Mouse (Mus musculus): ENCODE data around the gene Fanca. TPM values are rescaled to one million over a fixed set of nuclear protein-coding genes. Genes with fewer than 3 reads are reported as not detected.
A peak's percentile ranks its signal among the peaks of the same experiment; 100 is the strongest.
"Not testable (repeated sequence)": the region's sequence is repeated elsewhere in the genome, so short reads cannot be mapped to it uniquely, and the experiment has no call there.

Gene Fanca
- polyA plus RNA-seq, 1 experiment = 37.4 TPM

GRCm38 (mm10) chr8:123243053-123243452 is 75.3 kb downstream of the Fanca start:
- TF ChIP-seq CTCF (IDR thresholded peaks at IDR 0.05; ENCODE audit: borderline replicate concordance, insufficient read depth, low read length) = peak; percentile 38; the same call in 1 of the 2 replicates
- no peak for TF ChIP-seq POLR2A (IDR thresholded peaks at IDR 0.05; ENCODE audit: low read depth, low read length)
- Histone ChIP-seq H3K4me1 (ENCODE audit: control insufficient read depth, insufficient read depth, low read length) (no peaks in the 10 kb centered on the region), H3K27ac (ENCODE audit: insufficient read depth, low read length) (no peak overlapping the region), H3K4me3 (ENCODE audit: insufficient read depth, low read length) (no peak overlapping the region)

- Histone ChIP-seq H3K4me3 (ENCODE audit: insufficient read depth, low read length) (no peak overlapping the region), H3K27ac (ENCODE audit: insufficient read depth, low read length) (no peak overlapping the region), H3K4me1 (ENCODE audit: control insufficient read depth, insufficient read depth, low read length) (no peaks in the 10 kb centered on the region)
- TF ChIP-seq POLR2A (IDR thresholded peaks at IDR 0.05; ENCODE audit: low read depth, low read length) (no peak), CTCF (IDR thresholded peaks at IDR 0.05; ENCODE audit: borderline replicate concordance, insufficient read depth, low read length) (no peak)
Measured at GRCm38 (mm10) chr8:123242107-123242923, 76.1 kb downstream of the Fanca start.

DNA sequence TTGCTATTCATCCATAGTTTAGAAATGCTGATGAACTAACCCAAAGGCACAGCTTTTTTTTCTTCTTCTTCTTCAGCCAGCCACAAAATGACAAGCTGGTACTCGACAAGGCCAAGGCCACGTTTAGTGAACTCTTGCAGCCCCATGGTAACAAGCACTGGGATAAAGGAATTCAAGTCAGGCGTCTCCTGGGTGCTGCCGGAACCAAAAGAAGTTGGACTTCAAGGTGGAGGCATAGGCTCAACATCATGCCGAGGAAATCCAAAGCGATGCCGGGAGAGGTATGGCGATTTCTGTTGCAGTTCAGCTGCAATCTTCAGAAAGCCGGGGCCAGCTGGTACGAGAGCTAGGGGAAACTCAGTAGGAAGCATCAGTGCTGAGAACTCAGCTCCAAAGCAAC is 79.0 kb downstream of the Fanca start:
- H3K27ac ChIP-seq (ENCODE audit: insufficient read depth, low read length) = no peak overlapping the region
- no peak for TF ChIP-seq POLR2A (IDR thresholded peaks at IDR 0.05; ENCODE audit: low read depth, low read length)
- TF ChIP-seq CTCF (IDR thresholded peaks at IDR 0.05; ENCODE audit: borderline replicate concordance, insufficient read depth, low read length) = no peak
- H3K4me3 ChIP-seq (ENCODE audit: insufficient read depth, low read length) = no peak overlapping the region
- peaks cover 4% of the 10 kb centered on the region; the same call in 1 of the 2 replicates for H3K4me1 ChIP-seq (ENCODE audit: control insufficient read depth, insufficient read depth, low read length)

DNA sequence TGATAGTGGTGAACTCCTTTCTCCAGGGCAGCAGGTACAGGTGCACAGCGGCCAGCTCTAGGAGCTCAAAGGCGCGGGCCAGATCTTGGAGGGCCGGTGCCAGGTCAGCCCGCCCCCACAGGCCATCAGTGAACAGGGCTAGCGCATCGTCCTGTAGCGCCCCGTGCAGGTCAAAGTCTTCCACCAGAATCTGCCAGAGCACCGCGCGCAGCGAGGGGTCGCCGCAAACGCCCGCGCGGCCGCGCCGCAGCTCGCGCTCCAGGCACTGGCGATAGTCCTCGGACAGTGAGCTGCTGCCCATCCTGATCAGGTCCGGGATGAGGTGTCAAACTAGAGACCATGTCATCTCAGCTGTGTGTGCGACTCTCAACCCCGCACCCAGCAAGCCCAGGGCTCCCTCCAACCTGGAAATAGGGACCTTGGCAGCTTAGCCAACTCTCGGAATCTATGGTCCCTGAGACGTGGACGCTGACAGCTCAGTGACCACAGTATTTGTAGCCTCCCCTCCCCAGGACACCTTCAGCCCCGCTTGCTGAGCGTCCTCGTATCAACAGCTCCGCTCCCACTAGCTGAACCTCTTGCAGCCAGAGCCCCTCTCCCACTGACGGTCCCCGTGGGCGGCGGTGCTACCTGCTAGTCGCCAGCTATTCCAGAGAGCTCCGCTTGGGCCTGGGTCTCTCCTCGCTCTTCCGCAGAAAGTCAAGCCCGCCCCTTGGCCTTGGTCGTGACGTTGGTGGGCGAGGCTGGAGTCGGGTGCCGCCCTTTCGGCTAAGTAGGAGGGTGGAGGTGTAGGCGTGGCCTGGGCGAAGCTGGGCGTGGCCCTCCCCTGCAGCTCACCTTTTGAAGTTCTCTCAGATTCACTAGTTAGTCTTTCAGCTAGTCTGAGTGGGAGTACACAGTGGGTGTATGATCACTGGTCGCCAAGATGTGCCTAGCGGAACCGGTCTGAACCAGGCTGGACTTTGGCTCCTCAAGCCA is 82.6 kb downstream of the Fanca start, which contains the start of gene Spata2l:
TSS of gene Spata2l (minus strand) at position 714 of the 978 bp plus-strand sequence.
- TF ChIP-seq CTCF (IDR thresholded peaks at IDR 0.05; ENCODE audit: borderline replicate concordance, insufficient read depth, low read length) (no peak), POLR2A (IDR thresholded peaks at IDR 0.05; ENCODE audit: low read depth, low read length) (peak; percentile 58)
- H3K4me3 ChIP-seq (ENCODE audit: insufficient read depth, low read length) = peak within 1 kb of the TSS; percentile 63
- H3K27ac ChIP-seq (ENCODE audit: insufficient read depth, low read length) = no peak within 1 kb of the TSS
- peaks cover 4% of the 10 kb centered on the region; the same call in 1 of the 2 replicates for H3K4me1 ChIP-seq (ENCODE audit: control insufficient read depth, insufficient read depth, low read length)

DNA sequence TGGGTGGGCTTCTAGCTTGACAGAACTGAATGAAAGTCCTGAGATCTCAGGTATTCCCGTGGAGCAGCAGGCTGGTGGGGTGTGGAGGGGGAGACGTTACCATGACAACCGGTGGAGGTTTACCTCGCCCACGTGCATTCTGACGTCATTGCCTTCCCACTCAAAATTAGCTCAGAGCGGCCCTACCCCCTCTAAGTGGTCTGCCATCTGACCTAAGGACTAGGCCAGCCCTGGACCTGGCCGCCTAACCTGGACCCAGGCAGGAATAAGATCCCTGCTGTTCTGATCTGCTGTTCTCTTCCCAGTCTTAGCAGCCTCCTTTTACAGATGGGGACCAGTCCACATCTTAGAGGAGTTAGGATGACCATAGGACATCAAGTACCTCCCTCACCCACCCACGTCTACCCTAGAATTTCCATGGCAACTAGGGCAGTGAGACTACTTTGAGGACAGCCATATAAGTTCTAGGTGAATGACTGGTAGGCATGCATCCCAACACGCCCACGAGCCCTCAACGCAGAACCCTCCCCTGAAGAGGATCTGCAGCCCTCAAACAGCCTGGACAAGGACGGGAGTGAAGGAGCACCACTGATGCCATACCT is 83.4 kb downstream of the Fanca start:
- TF ChIP-seq POLR2A (IDR thresholded peaks at IDR 0.05; ENCODE audit: low read depth, low read length) (peak; percentile 28; the same call in 1 of the 2 replicates), CTCF (IDR thresholded peaks at IDR 0.05; ENCODE audit: borderline replicate concordance, insufficient read depth, low read length) (no peak)
- Histone ChIP-seq H3K4me3 (ENCODE audit: insufficient read depth, low read length) (peak overlapping the region; percentile 63; the same call in 1 of the 2 replicates), H3K27ac (ENCODE audit: insufficient read depth, low read length) (no peak overlapping the region), H3K4me1 (ENCODE audit: control insufficient read depth, insufficient read depth, low read length) (peaks cover 4% of the 10 kb centered on the region; the same call in 1 of the 2 replicates)

- TF ChIP-seq POLR2A (IDR thresholded peaks at IDR 0.05; ENCODE audit: low read depth, low read length) (no peak), CTCF (IDR thresholded peaks at IDR 0.05; ENCODE audit: borderline replicate concordance, insufficient read depth, low read length) (no peak)
- H3K27ac ChIP-seq (ENCODE audit: insufficient read depth, low read length) = no peak overlapping the region
- H3K4me1 ChIP-seq (ENCODE audit: control insufficient read depth, insufficient read depth, low read length) = peaks cover 4% of the 10 kb centered on the region; the same call in 1 of the 2 replicates
- no peak overlapping the region for H3K4me3 ChIP-seq (ENCODE audit: insufficient read depth, low read length)
Measured at GRCm38 (mm10) chr8:123233760-123234159, 84.6 kb downstream of the Fanca start.

DNA sequence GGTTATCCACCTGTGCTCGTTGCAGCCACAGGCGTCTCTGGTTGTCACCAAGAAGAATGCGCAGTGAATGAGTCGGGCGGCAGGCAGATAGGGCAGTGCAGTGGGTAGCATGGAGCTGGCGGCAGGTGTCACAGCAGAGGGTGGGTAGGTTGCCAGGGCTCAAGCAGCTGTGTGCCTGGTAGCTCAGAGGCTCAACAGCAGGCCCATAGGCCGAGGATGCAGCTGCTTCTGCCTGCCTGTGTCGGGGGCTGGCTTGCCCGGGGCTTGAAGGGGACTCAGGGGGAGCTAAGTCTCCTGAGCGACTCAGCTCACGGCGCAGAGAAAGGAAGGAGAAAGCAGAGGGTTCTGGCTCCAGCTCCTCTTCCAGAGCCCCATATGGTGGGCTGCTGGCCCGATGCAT is 85.1 kb downstream of the Fanca start:
- no peak overlapping the region for H3K4me3 ChIP-seq (ENCODE audit: insufficient read depth, low read length)
- H3K4me1 ChIP-seq (ENCODE audit: control insufficient read depth, insufficient read depth, low read length) = peaks cover 4% of the 10 kb centered on the region; the same call in 1 of the 2 replicates
- H3K27ac ChIP-seq (ENCODE audit: insufficient read depth, low read length) = no peak overlapping the region
- no peak for TF ChIP-seq CTCF (IDR thresholded peaks at IDR 0.05; ENCODE audit: borderline replicate concordance, insufficient read depth, low read length)
- TF ChIP-seq POLR2A (IDR thresholded peaks at IDR 0.05; ENCODE audit: low read depth, low read length) = 0 out of 2 replicates have a peak, but pooled peaks have one; percentile 1

DNA sequence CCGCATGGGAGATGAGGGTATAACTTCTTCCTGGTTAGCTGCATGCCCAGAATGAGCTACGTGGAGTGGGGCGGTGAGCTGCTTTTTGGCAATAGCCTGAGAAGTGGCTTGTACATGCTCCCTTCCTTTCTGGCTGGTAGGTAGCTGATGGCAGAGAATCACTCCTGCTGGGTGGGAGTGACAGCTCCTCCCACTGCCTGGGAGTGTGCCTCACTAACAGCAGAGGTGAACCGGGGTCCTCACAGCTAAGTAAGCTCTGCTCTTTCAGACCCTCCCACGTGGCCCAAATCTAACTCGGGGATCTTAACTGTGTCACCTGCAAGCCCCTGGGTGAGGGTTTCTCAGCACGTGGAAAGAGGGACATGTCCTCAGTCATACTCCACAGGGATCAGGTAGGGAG is 85.8 kb downstream of the Fanca start:
- Histone ChIP-seq H3K4me1 (ENCODE audit: control insufficient read depth, insufficient read depth, low read length) (peaks cover 4% of the 10 kb centered on the region; the same call in 1 of the 2 replicates), H3K4me3 (ENCODE audit: insufficient read depth, low read length) (no peak overlapping the region), H3K27ac (ENCODE audit: insufficient read depth, low read length) (no peak overlapping the region)
- TF ChIP-seq CTCF (IDR thresholded peaks at IDR 0.05; ENCODE audit: borderline replicate concordance, insufficient read depth, low read length) (no peak), POLR2A (IDR thresholded peaks at IDR 0.05; ENCODE audit: low read depth, low read length) (no peak)

DNA sequence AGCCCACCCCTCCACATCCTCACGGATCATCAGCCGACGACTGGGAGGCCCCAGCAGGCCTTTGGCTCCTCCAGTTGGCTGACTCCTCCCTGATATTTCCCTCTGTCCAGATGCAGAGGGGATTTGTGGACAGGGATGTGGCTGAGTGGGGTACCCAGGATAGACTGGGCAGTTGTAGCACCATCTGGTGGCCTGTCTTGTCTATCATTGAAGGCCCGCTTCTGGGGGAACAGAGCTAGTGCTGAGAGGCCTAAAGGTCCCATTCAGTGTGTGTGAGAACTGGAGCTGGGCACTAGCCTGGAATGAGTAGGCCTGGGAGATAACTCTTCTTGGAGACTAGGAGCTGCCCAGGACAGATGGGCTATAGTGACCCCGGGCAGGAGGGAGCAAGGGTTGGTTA is 86.6 kb downstream of the Fanca start:
- no peak for TF ChIP-seq POLR2A (IDR thresholded peaks at IDR 0.05; ENCODE audit: low read depth, low read length)
- 0 out of 2 replicates have a peak, but pooled peaks have one; percentile 7 for TF ChIP-seq CTCF (IDR thresholded peaks at IDR 0.05; ENCODE audit: borderline replicate concordance, insufficient read depth, low read length)
- Histone ChIP-seq H3K27ac (ENCODE audit: insufficient read depth, low read length) (no peak overlapping the region), H3K4me3 (ENCODE audit: insufficient read depth, low read length) (no peak overlapping the region), H3K4me1 (ENCODE audit: control insufficient read depth, insufficient read depth, low read length) (peaks cover 4% of the 10 kb centered on the region; the same call in 1 of the 2 replicates)

- H3K4me3 ChIP-seq (ENCODE audit: insufficient read depth, low read length); H3K27ac ChIP-seq (ENCODE audit: insufficient read depth, low read length): not testable (repeated sequence)
Measured at GRCm38 (mm10) chr8:123230326-123230725, 88.0 kb downstream of the Fanca start.

More at GRCm38 (mm10) chr8:123230326-123230725, 88.0 kb downstream of the Fanca start:
- not testable (repeated sequence) for H3K4me1 ChIP-seq (ENCODE audit: control insufficient read depth, insufficient read depth, low read length)
